Mouse (Mus musculus) spleen, embryonic (tissue): ENCODE data around the gene Diaph3.

Source experiments
- CTCF ChIA-PET: fragments of 350-600 bp; sonication (Branson Sonifier 250); formaldehyde crosslinking; loops from one replicate; lab custom pipeline; 2022; lab: Charles Lee

The Diaph3 gene

GRCm38 (mm10) chr14:87140963-87141486 lies at the start of gene Diaph3:
TSS of gene Diaph3 (minus strand) at chr14:87141235.
- CTCF ChIA-PET = interaction anchor here (0.6 kb wide), 1 partner anchor 121 kb away, joined by 3 read pairs; no protein-coding TSS in a partner anchor

DNA sequence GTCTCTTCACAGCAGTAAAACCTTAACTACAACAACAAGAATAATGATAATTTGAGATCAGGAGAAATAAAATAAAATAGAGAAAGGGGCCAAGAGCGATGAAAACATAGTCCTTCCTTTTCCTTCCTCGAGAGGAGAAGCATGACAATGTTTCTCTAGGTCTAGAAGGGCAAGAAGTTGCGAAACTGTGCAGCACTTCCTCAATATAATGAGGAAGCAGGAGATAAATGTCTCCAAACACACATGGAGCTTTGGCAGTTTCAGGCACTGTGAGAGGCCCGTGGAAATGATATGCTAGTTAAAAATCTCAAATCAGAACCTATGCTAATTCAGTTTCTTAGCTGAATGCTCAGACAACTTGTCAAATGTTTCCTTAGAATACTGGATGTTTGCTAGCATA lies 49.6 kb upstream of the Diaph3 start:
- CTCF ChIA-PET = no interaction called here

DNA sequence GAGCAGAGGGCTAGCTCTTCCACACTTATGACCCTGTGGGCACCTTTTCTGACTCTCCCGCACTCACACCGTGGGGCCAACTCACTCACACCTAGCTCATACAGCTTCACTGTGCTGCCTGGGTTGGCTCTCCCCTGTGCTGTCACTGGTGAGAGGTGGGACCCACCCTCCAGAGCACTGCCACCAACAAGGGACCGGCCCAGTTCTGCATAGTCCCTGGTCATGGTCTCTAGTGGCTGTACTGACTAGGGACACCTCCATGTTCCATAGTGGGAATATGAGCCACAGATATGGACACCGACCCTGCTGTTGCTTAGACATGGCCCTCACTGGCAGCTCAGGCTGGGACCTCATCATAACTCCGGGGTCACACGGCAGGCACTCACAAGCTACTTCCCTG lies 30.5 kb upstream of the Diaph3 start:
- CTCF ChIA-PET = no interaction called here

- CTCF ChIA-PET = no interaction called here
Observed at GRCm38 (mm10) chr14:87169151-87169550, 28.1 kb upstream of the Diaph3 start.

- CTCF ChIA-PET = no interaction called here
Observed at GRCm38 (mm10) chr14:87155621-87156238, 14.7 kb upstream of the Diaph3 start.

DNA sequence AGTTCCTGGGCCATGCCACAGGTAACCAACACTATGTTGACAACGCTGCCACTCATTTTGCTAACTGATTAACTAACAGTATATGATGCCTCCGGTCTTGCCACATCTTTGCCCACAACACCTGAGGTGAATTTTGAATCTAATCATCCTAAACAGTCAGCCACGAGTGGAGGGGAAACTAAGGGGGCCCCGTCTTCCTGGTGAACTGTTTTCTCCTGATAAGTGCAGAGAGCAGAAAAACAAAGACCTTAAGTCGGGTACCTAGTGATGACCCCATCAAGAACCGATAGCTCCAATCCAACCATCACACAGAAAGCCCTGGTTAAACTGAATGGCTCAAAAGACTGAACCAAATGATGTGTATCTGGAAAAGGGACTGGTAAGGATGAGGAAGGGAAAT lies 8.6 kb upstream of the Diaph3 start:
- CTCF ChIA-PET = no interaction called here

DNA sequence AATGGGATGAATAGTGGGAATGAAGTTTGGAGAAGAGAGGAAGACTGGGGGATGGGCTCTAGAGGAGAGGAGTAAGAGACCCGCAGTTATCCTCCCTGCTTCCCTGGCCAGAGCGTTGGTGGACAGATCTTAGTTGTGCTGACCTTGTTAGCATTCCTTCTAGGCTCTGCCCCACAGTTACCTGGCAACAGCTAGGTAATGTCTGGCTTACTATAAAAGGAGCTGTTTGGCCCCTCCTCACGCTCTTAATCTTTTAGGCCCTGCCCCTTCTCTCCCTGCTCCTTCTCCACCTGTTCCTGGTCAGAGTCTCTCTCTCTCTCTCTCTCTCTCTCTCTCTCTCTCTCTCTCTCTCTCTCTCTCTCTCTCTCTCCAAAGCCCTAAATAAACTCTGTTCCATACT lies 5.7 kb upstream of the Diaph3 start:
- CTCF ChIA-PET = no interaction called here

DNA sequence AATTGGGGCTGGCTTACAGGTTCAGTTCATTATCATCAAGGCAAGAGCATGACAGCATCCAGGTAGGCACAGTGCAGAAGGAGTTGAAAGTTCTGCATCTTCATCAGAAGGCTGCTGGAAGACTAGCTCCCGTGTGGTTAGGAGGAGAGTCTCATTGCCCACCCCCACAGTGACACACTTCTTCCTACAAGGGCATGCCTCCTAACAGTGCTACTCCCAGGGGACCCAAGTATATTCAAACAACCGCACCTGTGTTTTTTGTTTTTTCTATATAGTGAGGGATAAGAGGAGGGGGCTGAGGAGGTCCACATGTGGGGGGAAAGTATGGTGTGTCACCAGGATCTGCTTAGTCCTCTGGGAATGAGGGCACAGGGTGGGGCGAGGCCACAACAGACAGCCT lies 4.3 kb upstream of the Diaph3 start:
- CTCF ChIA-PET = no interaction called here

DNA sequence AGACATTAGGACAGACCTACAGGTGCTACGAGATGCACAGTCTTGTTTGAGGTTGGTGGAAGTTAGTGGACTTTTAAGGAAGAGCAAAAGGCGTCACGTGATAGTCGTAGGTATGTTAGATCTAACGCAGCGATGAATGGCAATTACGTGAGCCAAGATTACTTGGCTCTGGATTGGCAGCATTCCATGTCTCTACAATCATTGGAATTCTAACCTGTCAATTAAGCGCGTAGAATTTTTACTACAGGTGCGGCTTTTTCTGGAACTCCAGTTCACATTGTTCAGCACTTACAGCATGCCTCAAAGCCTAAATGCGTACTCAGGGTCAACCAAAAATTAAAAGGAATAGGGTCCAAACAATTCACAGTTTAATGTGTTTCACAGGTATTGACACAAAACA lies 742 bp upstream of the Diaph3 start:
- CTCF ChIA-PET = no interaction called here

DNA sequence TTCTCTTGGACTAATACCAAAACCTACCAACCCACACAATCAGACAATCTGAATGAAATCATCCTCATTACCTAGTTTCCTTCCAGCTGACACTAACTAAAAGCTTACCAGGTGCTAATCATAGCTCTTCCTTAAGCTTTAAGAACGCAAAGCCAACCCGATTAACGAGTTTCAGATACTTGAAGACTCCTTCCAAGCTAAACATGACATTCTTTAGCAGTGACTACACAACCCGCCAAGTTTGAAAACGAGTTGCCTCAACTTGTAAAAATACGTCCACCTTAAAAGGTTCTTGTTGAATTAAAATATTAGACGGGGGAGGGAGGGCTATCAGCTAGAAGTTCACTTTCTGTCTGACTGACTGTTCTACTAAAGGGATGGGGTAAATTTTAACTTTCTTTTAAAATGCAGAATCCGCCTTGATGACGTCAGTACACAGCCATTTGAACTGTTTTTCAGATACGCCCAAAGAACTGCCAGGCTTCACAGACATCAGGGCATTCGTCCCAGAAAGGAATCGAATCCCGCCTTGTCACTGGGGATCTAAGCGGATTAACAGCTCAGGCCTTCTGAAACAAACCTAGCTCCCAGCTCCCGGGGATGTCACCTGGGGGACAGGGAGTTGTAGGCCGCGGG lies 590 bp downstream of the Diaph3 start:
- CTCF ChIA-PET = interaction anchor here (0.6 kb wide), 1 partner anchor 120 kb away, joined by 3 read pairs; no protein-coding TSS in a partner anchor

DNA sequence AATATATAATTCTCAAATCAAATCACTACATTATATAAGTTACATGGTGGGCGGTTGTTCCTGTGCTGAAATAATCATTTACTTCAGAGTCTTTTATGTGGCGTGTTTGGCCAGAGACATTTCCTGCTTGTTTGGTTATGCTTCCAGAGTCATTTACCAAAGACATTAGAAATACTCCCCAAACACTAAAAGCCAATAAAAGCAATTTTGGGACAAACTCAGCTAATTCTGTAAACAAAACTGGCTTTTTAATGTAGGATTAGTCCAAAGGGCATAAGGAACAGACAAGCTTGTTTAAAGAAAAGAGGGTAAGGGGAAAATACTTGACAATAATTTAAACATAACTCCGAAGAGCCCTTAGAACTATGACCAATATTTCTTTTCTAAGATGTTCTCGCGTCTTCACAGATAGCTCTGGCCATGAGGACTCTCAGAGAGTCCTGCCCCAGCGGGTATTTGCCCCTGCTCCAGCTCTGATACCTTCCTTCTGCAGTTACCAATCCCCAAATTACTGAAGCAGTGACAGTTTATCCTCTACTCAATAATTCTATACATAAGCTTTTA lies 14.9 kb downstream of the Diaph3 start:
- CTCF ChIA-PET = no interaction called here

DNA sequence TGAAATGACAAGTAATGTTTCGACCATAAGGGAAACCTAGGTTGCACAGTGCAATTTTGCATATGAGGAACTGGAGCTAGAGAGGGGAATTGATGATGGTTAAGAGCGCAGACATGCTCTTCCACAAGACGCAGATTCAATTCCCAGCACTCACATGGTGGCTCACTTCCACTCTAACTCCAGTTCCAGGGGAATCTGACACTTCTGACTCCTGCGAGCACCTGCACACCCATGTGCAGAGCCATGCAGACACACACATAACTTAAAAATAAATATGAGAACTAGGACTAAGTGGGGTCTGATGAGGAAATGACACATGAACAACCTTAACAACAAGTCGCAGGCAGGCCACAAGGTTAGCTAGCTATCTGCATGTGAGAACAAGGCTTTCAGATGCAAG lies 15.5 kb downstream of the Diaph3 start:
- CTCF ChIA-PET = no interaction called here

DNA sequence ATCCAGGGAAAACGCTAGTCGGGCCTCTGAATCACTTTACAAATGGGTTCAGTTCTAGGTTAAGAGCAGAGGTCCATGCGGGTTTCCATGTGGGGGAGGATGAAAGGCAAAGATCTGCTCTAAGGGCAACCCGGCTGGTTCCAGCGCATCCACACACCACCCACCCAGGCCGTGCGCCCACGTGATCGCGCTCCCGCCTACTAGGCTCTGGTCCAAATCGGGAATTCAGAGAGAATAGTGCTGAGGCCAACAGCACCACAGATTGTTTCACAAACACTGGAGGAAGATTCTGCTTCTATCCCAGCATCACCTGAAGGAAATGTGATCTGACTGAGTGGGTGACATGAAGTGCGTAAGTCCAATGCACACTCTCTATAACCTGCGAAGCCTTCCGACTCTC lies 17.9 kb downstream of the Diaph3 start:
- CTCF ChIA-PET = no interaction called here

GRCm38 (mm10) chr14:87121868-87122267 lies 19.2 kb downstream of the Diaph3 start:
- CTCF ChIA-PET = no interaction called here

DNA sequence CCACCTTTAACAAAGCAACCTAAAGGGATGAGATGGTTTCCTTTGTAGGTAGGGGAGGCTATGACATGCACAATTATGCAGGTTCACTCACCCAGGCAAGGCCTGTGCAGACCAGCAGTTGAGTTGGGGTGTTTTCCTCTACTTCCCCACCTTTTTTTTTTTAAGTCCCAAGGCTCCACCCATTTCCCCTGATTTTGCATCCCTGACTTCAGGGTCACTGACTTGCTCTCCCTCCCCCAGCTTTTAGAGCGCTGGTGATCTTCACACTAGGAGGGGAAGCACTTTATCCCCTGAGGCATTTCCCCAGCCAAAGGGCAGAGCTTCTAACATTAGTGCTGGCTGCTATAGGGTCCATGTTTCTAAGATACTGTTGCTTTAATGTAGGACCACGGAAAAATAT lies 30.4 kb downstream of the Diaph3 start:
- CTCF ChIA-PET = no interaction called here

- CTCF ChIA-PET = no interaction called here
Observed at GRCm38 (mm10) chr14:87099380-87100088, 41.5 kb downstream of the Diaph3 start.

GRCm38 (mm10) chr14:87098093-87098492 lies 42.9 kb downstream of the Diaph3 start:
- CTCF ChIA-PET = no interaction called here

- CTCF ChIA-PET = no interaction called here
Observed at GRCm38 (mm10) chr14:87091522-87091921, 49.5 kb downstream of the Diaph3 start.

- CTCF ChIA-PET = no interaction called here
Observed at GRCm38 (mm10) chr14:87091108-87091507, 49.9 kb downstream of the Diaph3 start.

DNA sequence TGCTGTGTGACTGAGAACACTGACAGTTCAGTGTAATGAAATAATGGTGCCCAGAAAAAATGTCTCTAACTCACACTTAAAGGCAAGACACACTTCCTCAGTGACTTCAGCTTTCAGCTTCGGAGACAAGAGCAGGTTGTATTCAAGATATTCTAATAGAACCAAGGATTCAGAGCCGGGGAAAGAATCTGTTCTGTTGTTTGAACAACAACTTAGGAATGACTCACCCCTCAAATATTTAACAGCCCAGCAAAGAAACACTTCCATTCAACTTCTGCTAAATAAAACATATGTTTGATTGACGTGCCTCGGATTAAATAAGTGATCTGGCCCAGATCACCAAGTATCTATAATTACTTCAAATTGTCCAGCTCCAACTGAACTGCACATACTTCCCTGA lies 52.1 kb downstream of the Diaph3 start:
- CTCF ChIA-PET = no interaction called here

- CTCF ChIA-PET = no interaction called here
Observed at GRCm38 (mm10) chr14:87088456-87088855, 52.6 kb downstream of the Diaph3 start.

DNA sequence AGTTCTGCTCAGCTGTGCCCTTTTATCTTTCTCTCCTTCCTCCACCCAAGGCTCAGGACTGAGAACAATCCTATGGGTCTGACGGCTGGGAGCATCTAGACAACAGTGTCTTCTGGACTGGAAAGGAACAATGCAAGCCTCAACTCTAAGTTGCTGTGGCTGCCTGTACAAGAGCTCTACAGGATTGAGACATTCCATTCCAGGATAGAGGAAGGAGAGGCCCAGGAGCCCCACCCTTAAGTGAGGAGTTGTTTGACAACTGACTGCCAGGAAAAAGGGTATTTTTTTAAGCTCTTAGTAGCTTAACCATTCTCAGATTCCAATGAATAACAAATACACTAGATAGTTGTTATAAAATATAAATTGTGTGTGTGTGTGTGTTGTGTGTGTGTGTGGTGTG lies 53.0 kb downstream of the Diaph3 start:
- CTCF ChIA-PET = no interaction called here
